Mouse (Mus musculus): ENCODE measurements around the gene Glra1. TPM values are rescaled to one million over a fixed set of nuclear protein-coding genes. Genes with fewer than 3 reads are reported as not detected.

Gene Glra1
- polyA plus RNA-seq, 1 experiment = 0.36 TPM

Other genes starting within 250 kb of the Glra1 start
- 433 and 435 TPM in 2 replicates for gene Sparc, start 185.0 kb downstream of the Glra1 start, polyA plus RNA-seq (2012; rRNA removed)
- 205 and 218 TPM in 2 replicates for gene Atox1, start 147.0 kb downstream of the Glra1 start, polyA plus RNA-seq (2012; rRNA removed)
- 26.7 and 28.1 TPM in 2 replicates for gene G3bp1, start 138.5 kb downstream of the Glra1 start, polyA plus RNA-seq (2012; rRNA removed)

Data from frontal cortex, adult 2 months (tissue).